Mouse (Mus musculus): ENCODE measurements at regions not wholly inside any gene's neighbourhood (a gene's known extent, or its start where the extent isn't known, plus 50 kb on each side); places are given as distances from the start of the nearest gene placed in this dataset.

DNA sequence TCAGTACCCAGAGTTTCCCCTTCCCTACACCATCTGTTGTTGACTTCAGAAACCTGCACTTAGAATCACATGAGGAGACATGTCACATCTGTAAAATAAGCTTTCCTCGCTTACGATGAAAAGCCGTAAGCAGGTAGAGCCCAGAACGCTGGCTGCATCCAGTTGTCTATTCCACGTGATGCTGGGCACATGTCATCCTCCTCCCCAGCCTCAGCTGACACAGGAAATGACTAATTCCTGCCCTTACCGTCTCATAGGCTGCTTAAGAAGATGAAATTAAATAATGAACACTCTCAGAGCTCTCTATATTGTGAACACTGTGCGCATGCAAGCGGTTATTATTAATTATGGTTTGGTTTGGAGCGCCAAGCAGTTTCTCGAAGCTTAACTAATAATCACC, 83.6 kb upstream of the 3110018I06Rik start:
- TF ChIP-seq CTCF (IDR thresholded peaks at IDR 0.05; ENCODE audit: control insufficient read depth, insufficient read depth, insufficient replicate concordance, low read depth, low read length) = no peak
- TF ChIP-seq POLR2A (IDR thresholded peaks at IDR 0.05; ENCODE audit: control insufficient read depth, low read depth, low read length) = no peak

Data from testis, adult 2 months (tissue).